Mouse (Mus musculus) embryo, embryonic 11.5 days (tissue): ENCODE measurements around the gene Hnf4a.
"Not testable (repeated sequence)": the region's sequence is repeated elsewhere in the genome, so short reads cannot be mapped to it uniquely, and the experiment has no call there.

Experiments used
- DNase-seq: peaks from one replicate; pipeline ENCODE4 v3.0.0-alpha.2; 2012; ENCODE audit warnings: low read depth, low spot score

The Hnf4a gene

DNA sequence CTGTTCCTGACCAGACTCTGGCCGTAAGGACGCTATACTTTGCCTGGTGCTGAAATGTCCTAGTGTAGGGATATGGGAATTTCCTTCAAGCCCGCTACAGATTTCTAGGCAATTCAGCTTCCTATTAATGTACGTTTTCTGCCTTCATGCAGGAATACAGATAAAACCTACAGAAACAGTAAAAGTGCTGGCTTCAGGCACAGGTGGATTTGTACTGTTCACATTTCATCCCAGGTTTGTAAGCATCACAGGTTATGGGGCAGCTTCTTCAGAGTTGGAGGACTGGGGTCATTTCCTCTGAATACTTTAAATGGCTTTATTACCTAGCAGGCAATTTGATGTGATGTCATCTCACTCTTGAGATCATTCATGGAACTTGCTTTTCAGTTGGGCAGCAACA lies 111.3 kb downstream of the Hnf4a start:
- DNase-seq: no peak

DNA sequence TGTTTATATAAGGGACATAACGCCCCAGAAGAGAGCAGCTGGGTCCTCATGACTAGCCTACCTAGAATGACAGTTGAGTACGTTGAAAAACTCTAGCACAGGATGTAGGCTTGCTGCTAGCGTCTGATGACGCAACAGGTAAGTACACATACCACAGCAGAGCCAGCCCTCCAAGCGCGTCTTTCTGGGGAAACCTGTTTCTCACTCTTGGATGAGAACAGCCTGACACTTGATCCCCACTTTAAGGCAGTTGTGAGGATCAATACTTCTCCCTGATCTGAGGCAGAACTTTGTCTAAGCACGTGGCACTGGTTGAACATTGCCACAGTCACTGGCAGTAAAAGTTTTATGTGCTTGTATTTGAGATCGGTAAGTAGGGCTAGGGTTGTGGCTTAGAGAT lies 113.8 kb downstream of the Hnf4a start:
- DNase-seq: no peak

DNA sequence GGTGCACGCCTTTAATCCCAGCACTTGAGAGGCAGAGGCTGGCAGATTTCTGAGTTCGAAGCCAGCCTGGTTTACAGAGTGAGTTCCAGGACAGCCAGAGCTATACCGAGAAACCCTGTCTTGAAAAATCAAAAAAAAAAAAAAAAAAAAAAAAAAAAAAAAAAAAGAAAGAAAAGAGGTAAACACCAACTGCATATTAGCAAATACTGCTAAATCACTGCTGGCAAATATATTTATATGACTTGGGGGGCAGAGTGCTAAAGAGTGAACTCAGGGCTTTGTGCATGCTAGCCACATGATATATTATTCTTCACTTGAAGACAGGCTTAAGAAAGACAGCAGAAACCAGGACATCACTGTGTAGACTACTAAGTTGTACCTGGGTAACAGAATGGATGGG lies 114.8 kb downstream of the Hnf4a start:
- not testable (repeated sequence) for DNase-seq
